Mouse (Mus musculus): ENCODE results near the gene Olfr157. TPM values are rescaled to one million over a fixed set of nuclear protein-coding genes. Genes with fewer than 3 reads are reported as not detected.
"Not testable (repeated sequence)": the region's sequence is repeated elsewhere in the genome, so short reads cannot be mapped to it uniquely, and the experiment has no call there.

Olfr157 gene
- total RNA-seq, 2 experiments from 2014 or later = not detected

DNA sequence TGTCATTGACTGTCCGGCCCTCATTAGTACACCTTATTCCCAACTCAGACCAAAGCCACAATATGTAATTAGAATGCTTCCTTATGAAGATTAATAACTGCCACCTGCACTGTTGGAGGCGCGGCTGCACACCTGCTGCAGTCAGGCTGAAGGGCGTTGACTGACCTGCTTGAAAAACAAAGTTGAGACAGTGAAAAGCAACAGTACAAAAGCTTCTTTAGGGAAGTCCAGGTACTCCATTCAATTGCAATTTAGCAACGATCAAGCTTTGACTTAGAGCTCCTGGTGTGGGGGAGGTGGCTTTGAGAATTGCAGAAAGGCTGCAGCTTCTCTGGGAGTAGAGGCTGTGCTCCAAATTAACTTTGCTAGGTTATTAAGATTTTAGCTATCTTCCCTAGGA lies 44.2 kb downstream of the Olfr157 start:
- DNase-seq = not testable (repeated sequence)

DNA sequence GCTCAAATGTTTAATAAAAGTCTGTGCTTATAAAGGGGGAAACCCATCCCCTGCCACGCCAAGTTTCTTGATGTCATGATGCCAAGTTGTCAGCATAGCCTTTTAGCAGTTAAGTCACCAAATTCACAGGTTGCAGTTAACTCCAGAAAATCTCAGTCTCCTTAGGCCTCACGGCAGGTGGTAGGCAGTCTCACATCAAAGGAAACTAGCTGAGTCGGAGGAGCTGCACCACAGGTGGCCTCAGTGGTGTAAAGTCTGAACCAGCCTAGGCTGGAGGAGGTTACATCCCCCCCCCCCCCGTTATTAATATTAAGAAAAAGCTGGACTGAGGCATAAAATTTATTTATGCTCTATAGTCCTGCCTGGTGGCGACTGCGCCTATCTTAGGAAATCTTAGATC lies 44.7 kb downstream of the Olfr157 start:
- DNase-seq = no peak

Other genes with a start within 250 kb of the Olfr157 start
- 10 to 100 TPM; 39.7 to 42.1 TPM for gene Npr2, start 208.3 kb downstream of the Olfr157 start, total RNA-seq (2021)
- gene Spag8, start 186.6 kb downstream of the Olfr157 start, total RNA-seq (2021) = not detected
- gene Hint2, start 183.7 kb downstream of the Olfr157 start, total RNA-seq (2021) = 100 to 1,000 TPM; 163 to 173 TPM
- gene Tmem8b, start 171.2 kb downstream of the Olfr157 start, total RNA-seq (2021) = 10 to 100 TPM; 20.0 to 21.0 TPM
- under 1 TPM; 0.15 to 0.28 TPM for gene Fam221b, start 171.1 kb downstream of the Olfr157 start, total RNA-seq (2021)
- gene Olfr70, start 139.4 kb downstream of the Olfr157 start, total RNA-seq (2021) = not detected
- not detected for gene Olfr71, start 129.9 kb downstream of the Olfr157 start, total RNA-seq (2021)
- 1 to 10 TPM; 4.2 to 4.9 TPM for gene Hrct1, start 113.0 kb downstream of the Olfr157 start, total RNA-seq (2021)
- 1 to 10 TPM; 3.4 to 4.5 TPM for gene Spaar, start 110.2 kb downstream of the Olfr157 start, total RNA-seq (2021)
- gene Olfr159, start 69.2 kb downstream of the Olfr157 start, total RNA-seq (2021) = not detected
- not detected for gene Olfr156, start 16.3 kb downstream of the Olfr157 start, total RNA-seq (2021)
- gene Olfr155, start 11.4 kb upstream of the Olfr157 start, total RNA-seq (2021) = not detected
- gene Reck, start 35.3 kb upstream of the Olfr157 start, total RNA-seq (2021) = 1 to 10 TPM; 4.3 to 5.1 TPM
- 1 to 10 TPM; 3.3 to 4.4 TPM for gene Glipr2, start 117.2 kb upstream of the Olfr157 start, total RNA-seq (2021)
- gene Ccin, start 143.3 kb upstream of the Olfr157 start, total RNA-seq (2021) = not detected
- gene Clta, start 164.3 kb upstream of the Olfr157 start, total RNA-seq (2021) = 10 to 100 TPM; 79.0 to 83.2 TPM
- 10 to 100 TPM; 29.2 to 32.6 TPM for gene Gne, start 244.0 kb upstream of the Olfr157 start, total RNA-seq (2021)

Data from heart, adult 18-20 months (tissue).